Mouse (Mus musculus) olfactory bulb, adult 2 months (tissue): ENCODE results near the gene Nfib.

Source experiments
- CTCF ChIP-seq: fragments of 200-500 bp; IDR thresholded peaks from 2 replicates; pipeline ENCODE4 v1.5.1; 2012; ENCODE audit warnings: low read depth, mild to moderate bottlenecking, low read length, moderate library complexity; ENCODE audit not compliant: insufficient read depth
- POLR2A ChIP-seq: fragments of 200-500 bp; IDR thresholded peaks from 2 replicates; pipeline ENCODE4 v1.6.1; 2012; ENCODE audit warnings: mild to moderate bottlenecking, low read depth, low read length, moderate library complexity; ENCODE audit not compliant: insufficient read depth

DNA sequence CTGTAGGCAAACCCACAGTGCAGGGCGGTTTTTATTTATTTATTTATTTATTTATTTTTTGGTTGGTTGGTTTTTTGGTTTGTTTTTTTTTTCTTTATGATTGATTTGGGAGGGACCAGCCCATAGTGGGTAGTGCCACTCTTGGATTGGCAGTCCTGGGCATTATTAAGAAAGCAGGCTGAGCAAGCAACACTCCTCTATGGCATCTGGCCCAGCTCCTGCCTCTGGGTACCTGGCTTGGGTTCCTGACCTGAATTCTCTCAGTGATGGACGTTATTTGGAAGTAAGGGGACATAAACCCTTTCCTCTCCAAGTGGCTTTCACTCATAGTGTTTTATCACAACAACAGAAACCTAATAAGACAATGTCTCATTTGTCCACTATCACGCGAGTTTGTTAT lies 309.5 kb downstream of the Nfib start:
- TF ChIP-seq CTCF (no peak), POLR2A (no peak)
